Mouse (Mus musculus) heart, embryonic 10.5 days (tissue): Measurements from ENCODE around the gene Abraxas2. TPM values are rescaled to one million over a fixed set of nuclear protein-coding genes. Genes with fewer than 3 reads are reported as not detected.

Experiments used
- DNase-seq: peaks from one replicate; pipeline ENCODE4 v3.0.0-alpha.2; 2017; ENCODE audit warnings: low spot score
- H3K27ac ChIP-seq: fragments of 300-500 bp; sonication (generic); 2 replicates; pipeline ENCODE4 v1.5.1; 2016; ENCODE audit warnings: mild to moderate bottlenecking
- H3K27me3 ChIP-seq: fragments of 300-500 bp; sonication (generic); 2 replicates; pipeline ENCODE4 v1.6.1; 2016; ENCODE audit warnings: mild to moderate bottlenecking; ENCODE audit not compliant: poor library complexity, insufficient read depth, severe bottlenecking
- H3K36me3 ChIP-seq: fragments of 300-500 bp; sonication (generic); 2 replicates; pipeline ENCODE4 v1.6.1; 2016; ENCODE audit warnings: mild to moderate bottlenecking, moderate library complexity
- H3K4me1 ChIP-seq: fragments of 300-500 bp; sonication (generic); 2 replicates; pipeline ENCODE4 v1.6.1; 2016; ENCODE audit warnings: mild to moderate bottlenecking
- H3K4me3 ChIP-seq: fragments of 300-500 bp; sonication (generic); 2 replicates; pipeline ENCODE4 v1.5.1; 2016; ENCODE audit warnings: mild to moderate bottlenecking, moderate library complexity
- H3K9me3 ChIP-seq: fragments of 300-500 bp; sonication (generic); 2 replicates; pipeline ENCODE4 v1.6.1; 2016; ENCODE audit warnings: mild to moderate bottlenecking, moderate library complexity
- WGBS: fragments of 180-500 bp; shearing (Covaris S2); methylation state at CpG from one replicate; pipeline ENCODE4 v1.1.7; 2016; 5-methylcytosine and 5-hydroxymethylcytosine counted together
- polyA plus RNA-seq: library from polyadenylated mRNA; unstranded; fragments of >200 nt; fragmentation: Nextera tagmentation; extraction: Ambion mirVana; gene quantifications from 2 replicates; pipeline ENCODE4 v1.2.1, GENCODE M21; 2016

Abraxas2 gene
- polyA plus RNA-seq, 1 experiment from 2014 or later, result 28.0 TPM

DNA sequence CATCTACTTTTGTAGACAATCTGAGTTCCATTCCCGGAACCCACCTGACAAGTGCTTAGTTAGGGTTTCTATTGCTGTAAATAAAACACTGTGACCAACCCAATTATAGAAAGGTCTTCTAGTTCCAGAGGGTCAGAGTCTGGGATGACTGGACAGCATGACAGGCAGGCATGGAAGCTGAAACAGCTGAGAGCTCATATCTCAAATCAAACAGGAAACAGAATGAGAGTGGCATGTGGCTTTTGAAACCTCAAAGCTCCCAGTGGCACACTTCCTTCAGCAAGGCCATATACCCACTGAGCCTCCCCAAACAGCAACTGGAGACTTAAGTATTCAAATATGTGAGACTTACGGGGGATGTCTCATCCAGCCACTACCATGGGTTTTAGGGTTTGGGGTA is 14.0 kb downstream of the Abraxas2 start:
- no peak overlapping the region for H3K27ac ChIP-seq
- H3K4me3 ChIP-seq, result no peak overlapping the region
- H3K27me3 ChIP-seq, result no peaks in the 10 kb centered on the region
- no peak for DNase-seq
- WGBS, result 85% methylated on average over 2 of the region's 2 CpGs
- no peaks in the 10 kb centered on the region for H3K9me3 ChIP-seq
- peaks cover 88% of the 10 kb centered on the region for H3K36me3 ChIP-seq
- H3K4me1 ChIP-seq, result no peaks in the 10 kb centered on the region

- no peak for DNase-seq
- Histone ChIP-seq H3K27me3 (no peaks in the 10 kb centered on the region), H3K36me3 (peaks cover 93% of the 10 kb centered on the region), H3K27ac (no peak overlapping the region), H3K4me3 (no peak overlapping the region), H3K9me3 (no peaks in the 10 kb centered on the region), H3K4me1 (no peaks in the 10 kb centered on the region)
- WGBS, result 86% methylated on average over 2 of the region's 2 CpGs
These were observed 16.5 kb downstream of the Abraxas2 start for GRCm38 (mm10) chr7:132875391-132876086.

DNA sequence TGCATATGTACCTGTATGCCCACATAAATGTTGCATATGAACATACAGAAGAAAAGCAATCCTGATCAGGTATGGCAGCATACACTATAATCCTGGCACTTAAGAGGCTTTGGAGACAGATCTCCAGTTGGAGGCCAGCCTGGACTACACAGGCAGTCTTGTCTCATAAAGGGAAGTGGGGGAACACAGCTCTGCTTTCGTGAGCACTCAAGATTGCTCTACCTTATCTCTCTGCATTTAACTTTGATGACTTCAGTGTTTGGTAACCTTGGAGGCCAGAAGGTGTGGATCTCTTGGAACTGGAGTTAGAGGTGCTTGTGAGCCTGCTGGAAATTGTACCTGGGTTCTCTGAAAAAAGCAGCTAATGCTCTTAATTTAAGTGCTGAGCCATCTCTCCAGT is 21.3 kb downstream of the Abraxas2 start:
- Histone ChIP-seq H3K9me3 (no peaks in the 10 kb centered on the region), H3K4me3 (no peak overlapping the region), H3K4me1 (peaks cover 3% of the 10 kb centered on the region; the same call in 1 of the 2 replicates), H3K27ac (no peak overlapping the region), H3K27me3 (no peaks in the 10 kb centered on the region), H3K36me3 (peaks cover 95% of the 10 kb centered on the region)
- WGBS, result 61% methylated on average over 1 of the region's 1 CpGs
- no peak for DNase-seq

DNA sequence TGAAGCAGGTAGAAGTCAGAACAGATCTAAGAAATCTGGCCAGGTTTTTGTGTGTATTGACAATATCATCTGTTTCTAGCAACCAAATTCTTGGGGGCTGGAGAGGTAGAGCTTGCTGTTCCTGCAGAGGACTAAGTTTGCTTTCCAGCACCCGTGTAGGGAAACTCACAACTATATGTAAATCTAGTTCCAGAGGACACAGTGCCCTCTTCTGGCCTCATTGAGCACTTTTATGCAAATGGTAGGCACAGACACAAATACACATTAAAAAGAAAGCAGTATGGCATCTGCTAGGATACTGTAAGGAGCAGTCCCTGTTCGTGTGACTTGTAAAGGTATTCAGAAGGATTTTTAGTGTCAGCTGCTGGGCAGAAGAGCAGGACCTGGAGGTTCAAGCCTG is 23.3 kb downstream of the Abraxas2 start:
- no peak for DNase-seq

GRCm38 (mm10) chr7:132884031-132884430 is 25.0 kb downstream of the Abraxas2 start:
- H3K27me3 ChIP-seq, result no peaks in the 10 kb centered on the region
- no peak overlapping the region for H3K4me3 ChIP-seq
- H3K27ac ChIP-seq, result no peak overlapping the region
- H3K36me3 ChIP-seq, result peaks cover 62% of the 10 kb centered on the region
- WGBS, result 91% methylated on average over 7 of the region's 7 CpGs
- H3K4me1 ChIP-seq, result peaks cover 7% of the 10 kb centered on the region; the same call in 1 of the 2 replicates
- no peak for DNase-seq
- H3K9me3 ChIP-seq, result no peaks in the 10 kb centered on the region

More for the DNA sequence above, 23.3 kb downstream of the Abraxas2 start:
- Histone ChIP-seq H3K27me3 (no peaks in the 10 kb centered on the region), H3K9me3 (no peaks in the 10 kb centered on the region), H3K4me1 (peaks cover 7% of the 10 kb centered on the region; the same call in 1 of the 2 replicates), H3K4me3 (no peak overlapping the region), H3K36me3 (peaks cover 78% of the 10 kb centered on the region), H3K27ac (no peak overlapping the region)
- 77% methylated on average over 2 of the region's 2 CpGs for WGBS

DNA sequence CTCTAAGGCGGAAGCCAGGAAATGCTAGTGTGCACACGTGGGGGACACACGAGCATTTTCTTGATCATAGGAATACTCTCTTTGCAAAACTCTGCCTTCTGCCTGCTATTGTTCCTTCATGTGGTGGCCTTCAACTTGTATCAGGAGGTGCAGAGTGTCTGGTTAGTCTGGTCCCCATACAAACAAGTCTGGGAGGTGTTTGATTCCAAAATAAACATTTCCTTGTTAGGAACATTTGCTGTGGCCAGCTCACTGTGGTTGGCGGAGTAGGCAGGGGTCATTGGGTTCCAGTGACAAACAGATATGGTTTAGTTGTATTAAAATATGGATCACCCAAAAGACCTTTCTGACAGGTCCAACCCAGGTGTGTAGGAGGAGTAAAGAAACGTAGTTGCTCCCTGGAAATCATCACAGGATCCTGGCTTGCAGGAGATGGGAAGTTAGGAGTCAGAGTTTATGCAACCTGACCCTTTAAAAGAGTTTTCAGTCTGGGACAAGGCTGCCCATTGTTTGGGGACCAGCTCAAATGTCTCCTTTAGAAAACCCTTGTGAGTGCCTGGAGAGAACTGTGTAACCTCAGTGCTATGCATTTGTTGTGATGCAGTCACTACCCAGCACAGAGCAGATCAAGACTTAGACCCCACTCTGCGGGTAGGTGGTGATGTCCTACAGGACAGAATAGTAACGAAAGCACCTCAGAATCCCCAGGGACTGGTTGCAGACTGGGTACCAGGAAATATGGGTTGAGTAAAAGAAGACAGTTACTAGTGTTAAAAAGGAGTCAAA is 28.2 kb downstream of the Abraxas2 start:
- Histone ChIP-seq H3K27me3 (no peaks in the 10 kb centered on the region), H3K27ac (peak overlapping the region; percentile 25; the same call in 1 of the 2 replicates), H3K36me3 (peaks cover 32% of the 10 kb centered on the region), H3K4me3 (no peak overlapping the region), H3K9me3 (no peaks in the 10 kb centered on the region), H3K4me1 (peaks cover 7% of the 10 kb centered on the region; the same call in 1 of the 2 replicates)
- DNase-seq, result no peak
- WGBS, result 62% methylated on average over 7 of the region's 7 CpGs

- WGBS, result 61% methylated on average over 3 of the region's 3 CpGs
- Histone ChIP-seq H3K4me1 (peaks cover 7% of the 10 kb centered on the region; the same call in 1 of the 2 replicates), H3K27me3 (no peaks in the 10 kb centered on the region), H3K27ac (no peak overlapping the region), H3K36me3 (peaks cover 24% of the 10 kb centered on the region), H3K9me3 (no peaks in the 10 kb centered on the region), H3K4me3 (no peak overlapping the region)
- DNase-seq, result no peak
These were observed 29.0 kb downstream of the Abraxas2 start for GRCm38 (mm10) chr7:132888052-132888451.

- WGBS, result 60% methylated on average over 4 of the region's 4 CpGs
- peaks cover 17% of the 10 kb centered on the region for H3K36me3 ChIP-seq
- H3K27ac ChIP-seq, result no peak overlapping the region
- H3K4me3 ChIP-seq, result no peak overlapping the region
- H3K27me3 ChIP-seq, result no peaks in the 10 kb centered on the region
- peaks cover 7% of the 10 kb centered on the region; the same call in 1 of the 2 replicates for H3K4me1 ChIP-seq
- DNase-seq, result no peak
- H3K9me3 ChIP-seq, result no peaks in the 10 kb centered on the region
These were observed 29.7 kb downstream of the Abraxas2 start for GRCm38 (mm10) chr7:132888518-132889249.

- Histone ChIP-seq H3K27ac (no peak overlapping the region), H3K27me3 (no peaks in the 10 kb centered on the region), H3K9me3 (no peaks in the 10 kb centered on the region), H3K4me3 (no peak overlapping the region), H3K36me3 (peaks cover 8% of the 10 kb centered on the region), H3K4me1 (peaks cover 7% of the 10 kb centered on the region; the same call in 1 of the 2 replicates)
- WGBS, result 93% methylated on average over 8 of the region's 8 CpGs
- DNase-seq, result no peak
These were observed 30.7 kb downstream of the Abraxas2 start for GRCm38 (mm10) chr7:132889691-132890090.

DNA sequence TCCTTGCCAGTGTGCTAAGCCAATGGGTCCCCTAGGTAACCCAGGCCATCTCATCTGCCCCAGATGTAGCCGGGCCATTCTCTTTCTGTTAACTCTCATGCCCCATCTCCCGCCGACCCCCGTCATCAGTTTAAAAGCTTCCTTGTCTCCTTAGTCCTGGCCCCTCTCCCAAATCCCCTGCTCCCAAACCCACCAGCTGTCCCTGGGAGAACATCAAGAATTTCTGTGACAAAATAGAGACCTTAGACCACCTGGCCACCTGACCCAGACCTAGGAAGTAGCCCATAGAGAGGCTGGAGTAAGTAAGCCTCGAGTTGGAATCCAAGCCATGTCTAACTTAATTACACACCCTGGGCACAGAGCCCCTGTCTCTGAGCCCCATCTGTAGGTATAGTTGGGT is 31.2 kb downstream of the Abraxas2 start:
- H3K27ac ChIP-seq, result no peak overlapping the region
- no peaks in the 10 kb centered on the region for H3K9me3 ChIP-seq
- 89% methylated on average over 5 of the region's 5 CpGs for WGBS
- no peaks in the 10 kb centered on the region for H3K27me3 ChIP-seq
- peaks cover 9% of the 10 kb centered on the region; the same call in 1 of the 2 replicates for H3K4me1 ChIP-seq
- peak; percentile 70 for DNase-seq
- H3K36me3 ChIP-seq, result peaks cover 5% of the 10 kb centered on the region; the same call in 1 of the 2 replicates
- no peak overlapping the region for H3K4me3 ChIP-seq

- H3K4me3 ChIP-seq, result no peak overlapping the region
- H3K27me3 ChIP-seq, result no peaks in the 10 kb centered on the region
- H3K27ac ChIP-seq, result no peak overlapping the region
- peaks cover 19% of the 10 kb centered on the region; the same call in 1 of the 2 replicates for H3K4me1 ChIP-seq
- no peaks in the 10 kb centered on the region for H3K36me3 ChIP-seq
- no peaks in the 10 kb centered on the region for H3K9me3 ChIP-seq
- DNase-seq, result peak; percentile 35
- WGBS, result 75% methylated on average over 5 of the region's 5 CpGs
These were observed 32.7 kb downstream of the Abraxas2 start for GRCm38 (mm10) chr7:132891561-132892310.

DNA sequence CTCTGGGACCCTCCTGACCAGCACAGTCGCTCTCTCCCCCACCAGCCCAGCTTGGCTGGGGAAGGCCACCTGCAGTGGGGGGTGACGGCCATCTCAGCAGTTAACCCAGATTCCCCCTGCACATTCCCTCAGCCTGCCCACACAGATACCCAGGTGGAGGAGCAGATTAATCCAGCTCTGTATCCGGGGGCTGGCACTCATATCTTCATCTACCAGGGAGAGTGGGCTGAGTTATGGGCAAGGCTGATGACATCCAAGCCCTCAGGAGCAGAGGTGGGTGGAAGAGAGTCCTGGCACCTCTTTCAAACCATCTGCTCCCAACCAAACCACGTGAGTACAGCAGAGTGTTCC is 33.3 kb downstream of the Abraxas2 start:
- Histone ChIP-seq H3K27me3 (no peaks in the 10 kb centered on the region), H3K4me3 (no peak overlapping the region), H3K36me3 (no peaks in the 10 kb centered on the region), H3K27ac (no peak overlapping the region), H3K9me3 (no peaks in the 10 kb centered on the region), H3K4me1 (peaks cover 20% of the 10 kb centered on the region; the same call in 1 of the 2 replicates)
- 55% methylated on average over 4 of the region's 4 CpGs for WGBS
- peak; percentile 57 for DNase-seq
